Mouse (Mus musculus) spleen, adult 2 months (tissue): ENCODE data around the gene Igsf21. TPM values are rescaled to one million over a fixed set of nuclear protein-coding genes. Genes with fewer than 3 reads are reported as not detected.

Experiments used
- DNase-seq, 2 experiments: peaks; one replicate each; pipeline versions ENCODE4 v3.0.0 to v3.0.0-alpha.2; 2012 to 2021; ENCODE audit warnings: low spot score in 2 of 2, low read depth in 1 of 2
- H3K27ac ChIP-seq: fragments of 200-500 bp; 2 replicates; pipeline ENCODE4 v1.5.1; 2012; ENCODE audit warnings: low read length, inconsistent platforms; ENCODE audit not compliant: insufficient read depth
- H3K27me3 ChIP-seq: fragments of 200-500 bp; 2 replicates; pipeline ENCODE4 v1.6.1; 2012; ENCODE audit warnings: mild to moderate bottlenecking, moderate library complexity, low read length, inconsistent platforms; ENCODE audit not compliant: control insufficient read depth, insufficient read depth
- H3K36me3 ChIP-seq: fragments of 200-500 bp; 2 replicates; pipeline ENCODE4 v1.6.1; 2012; ENCODE audit warnings: mild to moderate bottlenecking, low read length, inconsistent platforms; ENCODE audit not compliant: control insufficient read depth, insufficient read depth
- H3K4me1 ChIP-seq: fragments of 200-500 bp; 2 replicates; pipeline ENCODE4 v1.6.1; 2011; ENCODE audit warnings: inconsistent platforms; ENCODE audit not compliant: control insufficient read depth, insufficient read depth, insufficient read length
- H3K4me3 ChIP-seq: fragments of 200-500 bp; 2 replicates; pipeline ENCODE4 v1.5.1; 2011; ENCODE audit warnings: mild to moderate bottlenecking, inconsistent platforms; ENCODE audit not compliant: insufficient read depth, insufficient read length; ENCODE audit errors: extremely low read depth
- CTCF ChIP-seq: fragments of 200-500 bp; IDR thresholded peaks from 2 replicates; pipeline ENCODE4 v1.5.1; 2011; ENCODE audit warnings: mild to moderate bottlenecking, inconsistent platforms; ENCODE audit not compliant: insufficient read depth, insufficient read length, insufficient replicate concordance; ENCODE audit errors: extremely low read depth
- POLR2A ChIP-seq: fragments of 200-500 bp; IDR thresholded peaks from 2 replicates; pipeline ENCODE4 v1.6.1; 2011; ENCODE audit warnings: low read depth, low read length, inconsistent platforms
- WGBS: fragments of 180-500 bp; shearing (Covaris S2); methylation state at CpG from one replicate; pipeline ENCODE4 v1.1.7; 2018; 5-methylcytosine and 5-hydroxymethylcytosine counted together
- polyA plus RNA-seq: library from polyadenylated mRNA; depleted of rRNA; stranded (reverse); fragments of >200 nt; gene quantifications from 2 replicates; pipeline ENCODE4 v1.2.3, GENCODE M21; 2012

Igsf21 gene
- polyA plus RNA-seq, 1 experiment, result 0.05 TPM

DNA sequence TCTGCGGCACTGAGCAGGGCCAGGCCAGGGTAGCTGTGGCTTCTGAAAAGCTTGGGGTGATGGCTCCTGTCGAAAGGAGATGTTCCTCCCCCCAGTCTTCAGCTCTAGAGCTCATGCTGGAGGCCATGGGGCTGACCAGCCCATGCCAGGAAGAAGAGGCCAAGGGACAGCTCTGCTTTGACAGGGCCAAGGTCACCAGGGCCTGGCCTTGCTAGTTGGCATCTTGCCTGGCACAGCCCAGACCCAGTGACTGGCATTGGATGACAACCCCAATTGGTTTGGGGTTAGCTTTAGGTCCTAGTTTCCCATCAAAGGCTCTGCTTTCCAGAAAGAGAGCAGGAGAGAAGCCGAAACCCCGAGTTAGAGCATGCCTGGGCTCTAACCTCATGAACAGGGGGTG lies 156.9 kb downstream of the Igsf21 start:
- Histone ChIP-seq H3K27ac (no peak overlapping the region), H3K36me3 (no peaks in the 10 kb centered on the region), H3K4me1 (no peaks in the 10 kb centered on the region; the same call in 1 of the 2 replicates), H3K4me3 (no peak overlapping the region), H3K27me3 (no peaks in the 10 kb centered on the region)
- WGBS, result 79% methylated on average over 4 of the region's 4 CpGs
- TF ChIP-seq POLR2A (no peak), CTCF (no peak)
- DNase-seq, result no peak

DNA sequence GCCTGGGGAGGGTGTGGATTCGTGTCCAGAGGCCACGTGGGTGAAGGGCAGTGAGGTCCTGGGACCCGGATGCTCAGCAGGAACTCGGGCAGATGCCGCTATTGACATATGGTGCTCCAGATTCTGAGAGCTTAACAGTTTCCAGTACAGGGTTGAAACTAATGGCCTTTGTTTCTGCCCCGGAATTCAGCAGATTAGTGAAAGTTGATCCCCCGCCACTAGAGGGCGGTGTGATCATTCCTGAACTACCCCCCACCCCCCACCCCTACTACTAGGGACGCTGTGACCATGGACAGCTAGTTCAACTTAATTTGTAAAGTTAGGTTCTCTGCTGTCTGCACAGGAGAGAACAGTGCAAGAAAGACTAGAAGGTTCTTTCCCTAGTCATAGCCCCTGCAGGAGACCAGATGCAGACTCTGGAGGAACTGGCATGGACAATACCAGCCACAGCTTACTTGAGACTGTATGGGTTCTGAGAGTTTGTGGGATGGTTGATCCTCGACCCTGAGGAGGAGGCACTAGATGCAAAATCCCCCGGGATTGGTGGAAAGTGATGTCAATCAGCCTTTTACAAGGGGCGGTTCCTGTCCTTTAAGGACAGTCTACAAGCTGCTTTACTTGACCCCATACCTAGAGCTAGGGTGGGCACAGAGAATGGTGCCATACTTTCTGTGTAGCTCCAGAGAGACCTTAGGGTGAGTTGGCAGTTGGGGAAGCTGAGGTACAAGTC lies 157.7 kb downstream of the Igsf21 start:
- no peak for TF ChIP-seq CTCF
- TF ChIP-seq POLR2A, result no peak
- Histone ChIP-seq H3K4me3 (no peak overlapping the region), H3K4me1 (no peaks in the 10 kb centered on the region; the same call in 1 of the 2 replicates), H3K27ac (no peak overlapping the region), H3K27me3 (no peaks in the 10 kb centered on the region), H3K36me3 (no peaks in the 10 kb centered on the region)
- WGBS, result 80% methylated on average over 12 of the region's 12 CpGs
- DNase-seq, result no peak

DNA sequence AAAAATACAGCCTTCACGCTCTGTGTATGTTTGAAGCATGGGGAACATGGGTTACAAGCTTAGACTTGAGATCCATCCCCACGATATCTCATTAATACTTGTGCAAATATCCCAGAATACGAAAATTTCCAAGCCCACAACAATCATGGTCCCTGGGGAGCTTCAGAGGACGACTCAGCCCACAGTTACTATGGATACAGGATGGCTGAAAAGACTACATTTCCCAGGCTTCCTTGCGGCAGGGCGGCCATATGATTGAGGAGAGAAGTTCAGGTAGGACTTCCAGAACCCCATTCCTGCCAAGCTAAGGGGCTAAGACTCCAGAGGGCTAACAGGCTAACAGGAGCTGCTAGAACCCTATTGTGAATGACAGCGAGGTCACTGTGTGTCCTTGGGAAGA lies 160.4 kb downstream of the Igsf21 start:
- WGBS, result 62% methylated on average over 7 of the region's 7 CpGs
- Histone ChIP-seq H3K27me3 (no peaks in the 10 kb centered on the region), H3K36me3 (no peaks in the 10 kb centered on the region), H3K27ac (no peak overlapping the region), H3K4me1 (no peaks in the 10 kb centered on the region; the same call in 1 of the 2 replicates), H3K4me3 (no peak overlapping the region)
- TF ChIP-seq POLR2A (no peak), CTCF (no peak)
- no peak for DNase-seq

DNA sequence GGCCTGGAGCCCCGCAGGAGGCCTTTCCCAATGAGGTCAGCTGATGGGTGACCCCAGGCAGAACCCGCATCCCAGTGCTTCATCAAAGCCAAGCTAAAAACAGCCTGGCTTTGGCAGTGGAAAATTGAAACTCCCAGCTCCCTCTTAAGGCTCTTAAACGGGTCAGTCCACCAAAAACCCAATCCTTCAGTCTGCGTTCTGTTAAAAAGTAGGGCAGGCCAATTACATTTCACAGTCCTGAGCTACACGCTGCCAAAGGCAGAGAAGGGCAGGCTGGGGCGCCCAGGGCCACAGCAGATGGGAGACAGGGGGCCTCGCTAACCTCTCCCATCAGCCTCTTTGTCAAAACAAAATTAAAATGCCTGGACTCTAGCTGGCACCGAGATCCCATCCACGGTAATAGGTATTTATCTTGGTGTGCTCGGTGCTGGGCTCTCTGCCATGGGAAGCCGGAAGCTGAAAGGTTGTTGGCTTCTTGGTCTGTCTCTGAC lies 162.0 kb downstream of the Igsf21 start:
- Histone ChIP-seq H3K27ac (no peak overlapping the region), H3K36me3 (no peaks in the 10 kb centered on the region), H3K4me3 (no peak overlapping the region), H3K4me1 (no peaks in the 10 kb centered on the region; the same call in 1 of the 2 replicates), H3K27me3 (no peaks in the 10 kb centered on the region)
- no peak for TF ChIP-seq POLR2A
- no peak for TF ChIP-seq CTCF
- no peak for DNase-seq
- WGBS, result 73% methylated on average over 11 of the region's 11 CpGs

DNA sequence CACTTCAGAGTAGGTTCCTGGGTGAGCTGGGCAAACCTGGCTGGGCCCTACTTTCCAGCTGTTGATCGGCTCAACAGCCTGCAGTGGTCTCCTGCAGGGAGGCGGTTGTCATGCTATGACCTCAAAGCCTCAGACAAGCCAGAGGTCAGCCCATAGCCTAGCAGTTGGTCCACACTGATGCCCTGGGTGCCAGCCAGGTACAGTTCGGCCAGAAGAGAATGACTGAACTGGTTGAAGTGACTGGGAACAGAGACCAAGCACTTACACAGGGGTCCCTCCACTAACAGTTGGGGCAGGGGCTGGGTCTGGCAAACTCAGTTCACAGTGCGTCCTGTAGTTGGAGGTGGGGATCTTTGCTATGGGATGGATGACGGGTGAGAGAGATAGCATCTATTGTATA lies 162.5 kb downstream of the Igsf21 start:
- 87% methylated on average over 5 of the region's 5 CpGs for WGBS
- no peak for TF ChIP-seq CTCF
- TF ChIP-seq POLR2A, result no peak
- DNase-seq, result no peak
- no peak overlapping the region for H3K4me3 ChIP-seq
- H3K27me3 ChIP-seq, result no peaks in the 10 kb centered on the region
- H3K4me1 ChIP-seq, result no peaks in the 10 kb centered on the region; the same call in 1 of the 2 replicates
- H3K36me3 ChIP-seq, result no peaks in the 10 kb centered on the region
- no peak overlapping the region for H3K27ac ChIP-seq

DNA sequence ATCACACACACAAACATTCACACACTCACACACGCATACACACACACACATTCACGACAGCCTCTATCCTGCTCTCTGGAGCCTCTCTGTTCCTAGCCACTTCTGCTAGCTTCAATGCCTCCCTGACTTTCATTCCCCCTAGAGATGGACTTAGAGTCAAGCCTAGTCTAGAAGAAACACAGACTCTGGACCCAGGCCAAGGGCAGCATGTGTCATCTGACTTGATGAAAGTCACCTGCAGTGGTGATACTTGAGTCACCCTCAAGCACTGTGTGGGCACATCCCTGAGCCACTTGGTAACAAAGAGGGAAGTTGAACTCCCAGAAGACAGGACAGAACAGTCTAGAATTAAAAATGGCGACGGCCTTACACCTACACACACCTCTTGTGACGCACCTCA lies 168.2 kb downstream of the Igsf21 start:
- Histone ChIP-seq H3K27ac (no peak overlapping the region), H3K4me1 (no peaks in the 10 kb centered on the region), H3K27me3 (no peaks in the 10 kb centered on the region), H3K36me3 (no peaks in the 10 kb centered on the region), H3K4me3 (no peak overlapping the region)
- no peak for DNase-seq
- 82% methylated on average over 5 of the region's 5 CpGs for WGBS
- TF ChIP-seq POLR2A (no peak), CTCF (no peak)

DNA sequence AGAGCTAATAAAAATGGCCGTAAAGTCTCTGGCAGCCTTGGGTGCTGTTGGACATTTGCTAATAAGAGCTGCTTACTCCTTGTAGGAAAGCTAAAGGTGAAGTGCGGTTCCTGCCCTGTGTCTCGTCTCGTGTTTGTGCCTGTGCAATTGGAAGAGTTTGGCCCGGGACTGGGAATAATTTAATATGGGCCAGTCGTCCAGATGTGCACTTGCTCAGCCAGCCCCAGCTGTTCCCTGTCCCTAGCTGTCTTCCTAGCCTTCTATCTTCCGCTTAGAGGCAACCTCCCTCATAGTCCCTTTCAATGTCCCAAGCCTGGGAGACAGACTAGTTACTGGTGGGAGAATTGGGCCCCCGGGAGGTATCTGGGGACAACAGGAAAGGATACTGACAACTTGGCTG lies 169.0 kb downstream of the Igsf21 start:
- Histone ChIP-seq H3K27me3 (no peaks in the 10 kb centered on the region), H3K4me3 (no peak overlapping the region), H3K36me3 (no peaks in the 10 kb centered on the region), H3K4me1 (no peaks in the 10 kb centered on the region), H3K27ac (no peak overlapping the region)
- TF ChIP-seq CTCF (no peak), POLR2A (no peak)
- WGBS, result 78% methylated on average over 8 of the region's 8 CpGs
- DNase-seq, result no peak
